Mouse (Mus musculus): ENCODE data around the gene Pa2g4. TPM values are rescaled to one million over a fixed set of nuclear protein-coding genes. Genes with fewer than 3 reads are reported as not detected.

Gene Pa2g4
- total RNA-seq, 2 experiments from 2014 or later, result 111 TPM

DNA sequence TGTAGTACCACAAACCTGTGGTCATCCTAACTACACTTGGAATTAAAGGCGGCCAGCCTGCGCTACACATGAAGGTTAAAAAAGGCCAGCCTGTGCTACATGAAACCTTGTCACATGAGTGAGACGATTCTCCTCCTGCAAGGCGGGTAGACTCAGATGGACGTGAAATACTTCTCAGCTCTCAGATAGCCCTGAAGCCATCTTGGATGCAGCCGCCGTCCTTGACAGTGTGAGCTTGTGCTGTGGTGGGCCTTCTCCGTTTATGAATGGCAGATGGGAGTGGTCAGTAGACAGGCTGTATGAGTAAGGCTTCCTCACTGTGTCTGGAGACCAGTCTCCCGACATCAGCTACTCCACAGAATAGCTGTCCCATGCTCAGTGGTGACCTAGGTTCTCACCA is 56.6 kb downstream of the Pa2g4 start:
- intact Hi-C loops (cut with DNase I), result no loop called here

DNA sequence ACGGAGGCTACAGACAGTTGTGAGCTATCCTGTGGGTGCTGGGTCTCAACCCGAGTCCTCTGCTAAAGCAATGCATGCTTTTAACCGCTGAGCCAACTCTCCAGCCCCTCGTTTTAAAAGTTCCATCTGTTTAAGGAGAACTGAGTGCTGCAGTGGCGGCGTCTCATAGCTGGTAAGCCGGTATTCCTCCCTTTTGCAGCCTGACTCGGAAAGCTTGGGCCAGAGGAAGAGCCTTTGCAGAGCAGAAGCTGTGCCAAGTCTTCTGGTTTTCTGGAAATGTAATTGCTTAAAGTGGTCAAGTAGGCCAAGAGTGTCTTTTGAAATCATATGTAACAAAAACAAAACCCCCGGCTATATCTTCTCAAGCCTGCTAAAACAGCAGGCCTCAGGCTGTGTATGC is 57.5 kb downstream of the Pa2g4 start:
- no peak for DNase-seq
- intact Hi-C loops (cut with DNase I), result no loop called here

More for the DNA sequence above, 56.6 kb downstream of the Pa2g4 start:
- no peak for DNase-seq

Small RNA genes within 50 kb of the gene (microRNA-seq; reads per million reads assigned to microRNA genes)
- gene Gm47275, result not detected
- not detected for gene Mir6916
- not detected for gene Mir6917

Other genes starting within 250 kb of the Pa2g4 start
- gene Cnpy2, start 243.5 kb downstream of the Pa2g4 start, total RNA-seq (2021), result 10 to 100 TPM; 81.0 to 86.0 TPM
- gene Cs, start 228.3 kb downstream of the Pa2g4 start, total RNA-seq (2021), result 100 to 1,000 TPM; 236 to 250 TPM
- 10 to 100 TPM; 57.7 to 58.1 TPM for gene Coq10a, start 197.0 kb downstream of the Pa2g4 start, total RNA-seq (2021)
- 10 to 100 TPM; 84.9 to 85.5 TPM for gene Ankrd52, start 188.9 kb downstream of the Pa2g4 start, total RNA-seq (2021)
- under 1 TPM; 0.40 to 0.42 TPM for gene Slc39a5, start 164.8 kb downstream of the Pa2g4 start, total RNA-seq (2021)
- gene Nabp2, start 154.5 kb downstream of the Pa2g4 start, total RNA-seq (2021), result 10 to 100 TPM; 95.1 to 99.1 TPM
- 10 to 100 TPM; 92.0 to 94.7 TPM for gene Rnf41, start 154.3 kb downstream of the Pa2g4 start, total RNA-seq (2021)
- 100 to 1,000 TPM; 295 to 311 TPM for gene Smarcc2, start 106.7 kb downstream of the Pa2g4 start, total RNA-seq (2021)
- 100 to 1,000 TPM; 499 to 509 TPM for gene Myl6, start 71.8 kb downstream of the Pa2g4 start, total RNA-seq (2021)
- gene Myl6b, start 67.3 kb downstream of the Pa2g4 start, total RNA-seq (2021), result 10 to 100 TPM; 61.7 to 65.2 TPM
- gene Esyt1, start 40.1 kb downstream of the Pa2g4 start, total RNA-seq (2021), result 10 to 100 TPM; 13.7 to 16.3 TPM
- gene Zc3h10, start 18.2 kb downstream of the Pa2g4 start, total RNA-seq (2021), result 10 to 100 TPM; 14.0 to 15.2 TPM
- gene Rpl41, start 16.7 kb downstream of the Pa2g4 start, total RNA-seq (2021), result 1,000 to 10,000 TPM; 2,825 to 2,926 TPM
- gene Erbb3, start 23.7 kb upstream of the Pa2g4 start, total RNA-seq (2021), result under 1 TPM; 0.62 to 0.66 TPM
- gene Rps26, start 60.8 kb upstream of the Pa2g4 start, total RNA-seq (2021), result 100 to 1,000 TPM; 595 to 651 TPM
- gene Ikzf4, start 80.0 kb upstream of the Pa2g4 start, total RNA-seq (2021), result 10 to 100 TPM; 25.0 to 30.7 TPM
- 10 to 100 TPM; 10.5 to 11.0 TPM for gene Suox, start 108.1 kb upstream of the Pa2g4 start, total RNA-seq (2021)
- gene Rab5b, start 130.3 kb upstream of the Pa2g4 start, total RNA-seq (2021), result 100 to 1,000 TPM; 113 TPM
- 1 to 10 TPM in 1 of 2 experiments, under 1 TPM in 1; 0.50 to 1.6 TPM for gene Pmel, start 138.2 kb upstream of the Pa2g4 start, total RNA-seq (2021)
- gene Cdk2, start 139.0 kb upstream of the Pa2g4 start, total RNA-seq (2021), result 10 to 100 TPM in 1 of 2 experiments, 1 to 10 TPM in 1; 8.1 to 10.0 TPM
- gene Dgka, start 178.9 kb upstream of the Pa2g4 start, total RNA-seq (2021), result 1 to 10 TPM; 7.5 to 7.7 TPM
- gene Pym1, start 181.9 kb upstream of the Pa2g4 start, total RNA-seq (2021), result 10 to 100 TPM; 37.5 TPM
- gene Mmp19, start 224.9 kb upstream of the Pa2g4 start, total RNA-seq (2021), result 1 to 10 TPM in 1 of 2 experiments, under 1 TPM in 1; 0.74 to 1.3 TPM
- 10 to 100 TPM; 59.3 to 63.3 TPM for gene Dnajc14, start 238.1 kb upstream of the Pa2g4 start, total RNA-seq (2021)
- gene Tmem198b, start 238.4 kb upstream of the Pa2g4 start, total RNA-seq (2021), result 10 to 100 TPM; 14.1 to 14.2 TPM

Measured in left cerebral cortex, postnatal 4 days (tissue).